ENCODE assay signal across 8 mouse cellular contexts in the genomic region with DNA sequence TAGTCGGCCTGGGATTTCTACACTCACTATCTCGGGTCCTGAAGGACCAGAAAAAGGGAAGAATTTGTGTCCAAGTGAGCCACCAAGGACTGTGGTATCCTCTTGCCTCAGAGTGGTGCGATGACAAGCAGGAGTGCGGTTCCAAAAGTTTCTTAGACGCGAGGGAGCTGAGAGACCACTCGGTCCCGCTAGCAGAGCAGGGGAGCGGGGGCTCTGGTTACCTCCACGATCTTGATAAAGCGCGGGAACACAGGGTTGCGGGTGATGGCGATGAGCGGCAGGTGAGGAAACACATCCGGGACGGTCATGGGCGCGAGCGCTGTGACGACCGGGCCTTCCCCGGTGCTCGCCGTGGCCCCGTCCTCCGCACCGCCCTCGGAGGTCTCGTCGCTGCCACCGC. TPM values are rescaled to one million over a fixed set of nuclear protein-coding genes. Genes with fewer than 3 reads are reported as not detected.
DNase-seq lines count a peak whose midpoint lies in the region; ATAC-seq and TF ChIP-seq lines count a peak whose summit lies in the region.

No protein-coding gene starts in this region.

- H3K27me3 ChIP-seq in heart, embryonic 12.5 days (replicated peaks): no peaks in the 10 kb centered on the region; the same call in 1 of the 2 replicates
- no peaks in the 10 kb centered on the region for H3K27me3 ChIP-seq in ES-Bruce4 (ENCODE audit: control insufficient read depth, insufficient read depth, low read length, poor library complexity, severe bottlenecking)
- H3K27me3 ChIP-seq in forebrain, embryonic 13.5 days: 0 out of 2 replicates have a peak, but pooled peaks cover 6% of the 10 kb centered on the region
- peaks cover 11% of the 10 kb centered on the region for H3K27me3 ChIP-seq in liver, embryonic 15.5 days

- H3K4me2 ChIP-seq in heart, embryonic 12.5 days: peak overlapping the region; percentile 98
- H3K4me2 ChIP-seq in forebrain, embryonic 13.5 days: peak overlapping the region; percentile 95
- peak overlapping the region; percentile 86 for H3K4me2 ChIP-seq in liver, embryonic 15.5 days

- H3K4me3 ChIP-seq in heart, embryonic 12.5 days: peak overlapping the region; percentile 83
- peak overlapping the region; percentile 95 for H3K4me3 ChIP-seq in ES-Bruce4 (ENCODE audit: low read depth, low read length)
- H3K4me3 ChIP-seq in forebrain, embryonic 13.5 days: peak overlapping the region; percentile 92
- H3K4me3 ChIP-seq in liver, embryonic 15.5 days (replicated peaks): peak overlapping the region; percentile 82

- 0 out of 2 replicates have a peak, but pooled peaks have one; percentile 0 for ATAC-seq in heart, embryonic 12.5 days (ENCODE audit: insufficient number of reproducible peaks, low FRiP score)
- ATAC-seq in forebrain, embryonic 13.5 days: no peak
- peak; percentile 20; the same call in 1 of the 2 replicates for ATAC-seq in liver, embryonic 15.5 days (ENCODE audit: insufficient read depth)

- no peak for TF ChIP-seq POLR2A in ES-Bruce4 (IDR thresholded peaks at IDR 0.05; ENCODE audit: insufficient read depth, low read length)

- DNase-seq in heart, postnatal 25 days (ENCODE audit: low spot score): no peak
- no peak for DNase-seq in frontal cortex, postnatal 25 days (ENCODE audit: low spot score in 2 of 2)
- no peak for DNase-seq in layer of hippocampus, postnatal 14 days (ENCODE audit: low spot score in 2 of 2)
- DNase-seq in lung, postnatal 36 days: no peak

- intact Hi-C loops in heart, postnatal 25 days (cut with DNase I): no loop called here

- no peak for TF ChIP-seq CTCF in ES-Bruce4 (IDR thresholded peaks at IDR 0.05; ENCODE audit: low read depth, low read length)

- peak overlapping the region; percentile 60 for H3K27ac ChIP-seq in heart, embryonic 12.5 days (ENCODE audit: poor library complexity, severe bottlenecking)
- H3K27ac ChIP-seq in ES-Bruce4 (ENCODE audit: insufficient read depth, low read length): no peak overlapping the region
- H3K27ac ChIP-seq in forebrain, embryonic 13.5 days: peak overlapping the region; percentile 48; the same call in 1 of the 2 replicates
- H3K27ac ChIP-seq in liver, embryonic 15.5 days (replicated peaks): peak overlapping the region; percentile 4; the same call in 1 of the 2 replicates

- H3K36me3 ChIP-seq in heart, embryonic 12.5 days: peaks cover 33% of the 10 kb centered on the region
- H3K36me3 ChIP-seq in ES-Bruce4 (ENCODE audit: control insufficient read depth, insufficient read depth, low read length, poor library complexity, severe bottlenecking): peaks cover 4% of the 10 kb centered on the region
- H3K36me3 ChIP-seq in forebrain, embryonic 13.5 days (ENCODE audit: poor library complexity, severe bottlenecking): peaks cover 29% of the 10 kb centered on the region
- peaks cover 38% of the 10 kb centered on the region for H3K36me3 ChIP-seq in liver, embryonic 15.5 days (replicated peaks)

- no peak for TF ChIP-seq EP300 in ES-Bruce4 (IDR thresholded peaks at IDR 0.05; ENCODE audit: insufficient read depth, low read depth, low read length)

- H3K9me3 ChIP-seq in heart, embryonic 12.5 days (replicated peaks): no peaks in the 10 kb centered on the region
- no peaks in the 10 kb centered on the region for H3K9me3 ChIP-seq in ES-Bruce4 (replicated peaks; ENCODE audit: control insufficient read depth, insufficient read depth, low read length, poor library complexity, severe bottlenecking)
- no peaks in the 10 kb centered on the region for H3K9me3 ChIP-seq in forebrain, embryonic 13.5 days (replicated peaks)
- H3K9me3 ChIP-seq in liver, embryonic 15.5 days (replicated peaks): no peaks in the 10 kb centered on the region

- peak overlapping the region; percentile 95 for H3K9ac ChIP-seq in heart, embryonic 12.5 days
- peak overlapping the region; percentile 74 for H3K9ac ChIP-seq in ES-Bruce4 (ENCODE audit: low read depth, poor library complexity, severe bottlenecking)
- H3K9ac ChIP-seq in forebrain, embryonic 13.5 days: peak overlapping the region; percentile 88
- peak overlapping the region; percentile 70 for H3K9ac ChIP-seq in liver, embryonic 15.5 days

- under 1% methylated on average over 32 of the region's 32 CpGs for WGBS in heart, embryonic 12.5 days
- under 1% methylated on average over 26 of the region's 32 CpGs for WGBS in forebrain, embryonic 13.5 days
- 0% methylated on average over 32 of the region's 32 CpGs for WGBS in liver, embryonic 15.5 days (ENCODE audit: insufficient replicate concordance)

- H3K4me1 ChIP-seq in heart, embryonic 12.5 days (replicated peaks): peaks cover 22% of the 10 kb centered on the region
- peaks cover 2% of the 10 kb centered on the region for H3K4me1 ChIP-seq in ES-Bruce4 (ENCODE audit: control insufficient read depth, insufficient read depth, low read length)
- H3K4me1 ChIP-seq in forebrain, embryonic 13.5 days: peaks cover 28% of the 10 kb centered on the region
- peaks cover 33% of the 10 kb centered on the region for H3K4me1 ChIP-seq in liver, embryonic 15.5 days (replicated peaks)

RNA-seq across cellular contexts. Expression of a gene that starts 0.4 kb away (rescaled TPM):
- 66.2 and 67.3 TPM in 2 replicates for polyA plus RNA-seq in heart, embryonic 12.5 days (2016; fragmentation: Nextera tagmentation; extraction: Ambion mirVana)
- total RNA-seq in heart, postnatal 25 days (2021): 100 to 1,000 TPM; 107 to 112 TPM
- polyA plus RNA-seq in ES-Bruce4 (2011; ENCODE audit: insufficient read depth, insufficient read length, low read depth, missing spikeins): 60.3 and 62.1 TPM in 2 replicates
- 41.2 and 47.1 TPM in 2 replicates for polyA plus RNA-seq in forebrain, embryonic 13.5 days (2015; fragmentation: Nextera tagmentation; extraction: Ambion mirVana)
- polyA plus RNA-seq in liver, embryonic 15.5 days (2015; fragmentation: Nextera tagmentation; extraction: Ambion mirVana): 36.9 and 44.5 TPM in 2 replicates
- total RNA-seq in layer of hippocampus, postnatal 14 days (2021): 10 to 100 TPM; 65.4 to 68.3 TPM

RNA-seq across cellular contexts. Expression of a gene that starts 1.7 kb away (rescaled TPM):
- polyA plus RNA-seq in heart, embryonic 12.5 days (2016; fragmentation: Nextera tagmentation; extraction: Ambion mirVana): 0.28 and 0.42 TPM in 2 replicates
- not detected for total RNA-seq in heart, postnatal 25 days (2021)
- polyA plus RNA-seq in ES-Bruce4 (2011; ENCODE audit: insufficient read depth, insufficient read length, low read depth, missing spikeins): 2.4 and 3.7 TPM in 2 replicates
- polyA plus RNA-seq in forebrain, embryonic 13.5 days (2015; fragmentation: Nextera tagmentation; extraction: Ambion mirVana): 0.58 and 0.70 TPM in 2 replicates
- 0.30 and 0.44 TPM in 2 replicates for polyA plus RNA-seq in liver, embryonic 15.5 days (2015; fragmentation: Nextera tagmentation; extraction: Ambion mirVana)
- total RNA-seq in layer of hippocampus, postnatal 14 days (2021): under 1 TPM; 0.48 to 0.86 TPM

RNA-seq across cellular contexts. Expression of a gene that starts 13.0 kb away (rescaled TPM):
- polyA plus RNA-seq in heart, embryonic 12.5 days (2016; fragmentation: Nextera tagmentation; extraction: Ambion mirVana): 1,231 and 1,273 TPM in 2 replicates
- total RNA-seq in heart, postnatal 25 days (2021): 100 to 1,000 TPM; 692 to 724 TPM
- 704 and 766 TPM in 2 replicates for polyA plus RNA-seq in ES-Bruce4 (2011; ENCODE audit: insufficient read depth, insufficient read length, low read depth, missing spikeins)
- polyA plus RNA-seq in forebrain, embryonic 13.5 days (2015; fragmentation: Nextera tagmentation; extraction: Ambion mirVana): 1,314 and 1,523 TPM in 2 replicates
- 745 and 882 TPM in 2 replicates for polyA plus RNA-seq in liver, embryonic 15.5 days (2015; fragmentation: Nextera tagmentation; extraction: Ambion mirVana)
- total RNA-seq in layer of hippocampus, postnatal 14 days (2021): 100 to 1,000 TPM; 403 to 409 TPM

RNA-seq across cellular contexts. Expression of a gene that starts 16.7 kb away (rescaled TPM):
- polyA plus RNA-seq in heart, embryonic 12.5 days (2016; fragmentation: Nextera tagmentation; extraction: Ambion mirVana): 253 and 282 TPM in 2 replicates
- total RNA-seq in heart, postnatal 25 days (2021): 100 to 1,000 TPM; 343 to 364 TPM
- polyA plus RNA-seq in ES-Bruce4 (2011; ENCODE audit: insufficient read depth, insufficient read length, low read depth, missing spikeins): 105 and 131 TPM in 2 replicates
- polyA plus RNA-seq in forebrain, embryonic 13.5 days (2015; fragmentation: Nextera tagmentation; extraction: Ambion mirVana): 212 and 224 TPM in 2 replicates
- polyA plus RNA-seq in liver, embryonic 15.5 days (2015; fragmentation: Nextera tagmentation; extraction: Ambion mirVana): 125 and 143 TPM in 2 replicates
- total RNA-seq in layer of hippocampus, postnatal 14 days (2021): 100 to 1,000 TPM; 151 to 160 TPM

RNA-seq across cellular contexts. Expression of a gene that starts 41.6 kb away (rescaled TPM):
- 93.1 and 101 TPM in 2 replicates for polyA plus RNA-seq in heart, embryonic 12.5 days (2016; fragmentation: Nextera tagmentation; extraction: Ambion mirVana)
- total RNA-seq in heart, postnatal 25 days (2021): 10 to 100 TPM; 64.3 to 72.3 TPM
- 99.4 and 111 TPM in 2 replicates for polyA plus RNA-seq in ES-Bruce4 (2011; ENCODE audit: insufficient read depth, insufficient read length, low read depth, missing spikeins)
- 126 and 135 TPM in 2 replicates for polyA plus RNA-seq in forebrain, embryonic 13.5 days (2015; fragmentation: Nextera tagmentation; extraction: Ambion mirVana)
- polyA plus RNA-seq in liver, embryonic 15.5 days (2015; fragmentation: Nextera tagmentation; extraction: Ambion mirVana): 36.3 and 40.4 TPM in 2 replicates
- total RNA-seq in layer of hippocampus, postnatal 14 days (2021): 100 to 1,000 TPM; 131 to 147 TPM
